ENCODE assay signal across 8 mouse cellular contexts in the genomic region with DNA sequence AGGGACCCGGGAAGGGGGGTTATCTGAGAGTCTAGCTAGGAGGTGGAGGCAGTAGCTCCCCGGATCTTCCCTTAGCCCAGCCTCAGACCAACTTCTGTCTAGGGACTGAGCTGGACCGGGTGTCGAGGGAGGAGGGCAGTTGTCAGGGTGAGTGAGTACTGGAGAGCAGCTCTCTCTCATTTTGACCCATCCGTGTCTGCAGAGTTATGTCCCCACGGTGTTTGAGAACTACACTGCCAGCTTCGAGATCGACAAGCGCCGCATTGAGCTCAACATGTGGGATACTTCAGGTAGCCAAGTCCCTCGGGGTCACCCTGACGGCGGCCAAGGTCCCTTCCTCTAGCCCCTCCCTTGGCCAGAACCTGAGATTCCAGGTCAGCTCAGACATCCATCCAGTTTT. TPM values are rescaled to one million over a fixed set of nuclear protein-coding genes. Genes with fewer than 3 reads are reported as not detected.
DNase-seq lines count a peak whose midpoint lies in the region; ATAC-seq lines count a peak whose summit lies in the region.

No protein-coding gene starts in this region.

- peak overlapping the region; percentile 93 for H3K4me2 ChIP-seq in heart, embryonic 16.5 days (ENCODE audit: low read depth, low read length)

- no peaks in the 10 kb centered on the region for H3K9me3 ChIP-seq in heart, embryonic 16.5 days (replicated peaks; ENCODE audit: control insufficient read depth, low read length)

- DNase-seq in heart, adult 11 months: peak; percentile 94
- no peak for DNase-seq in heart, postnatal 4 days
- DNase-seq in B cell, adult 2 months: peak; percentile 13 to 15
- DNase-seq in layer of hippocampus, adult 9-10 months (ENCODE audit: low spot score): no peak
- DNase-seq in right cerebral cortex, adult 18-20 months: no peak
- no peak for DNase-seq in gastrocnemius, postnatal 25 days

- no peak for ATAC-seq in heart, embryonic 16.5 days (replicated peaks; ENCODE audit: extremely low read depth, insufficient read depth, low FRiP score)

- H3K36me3 ChIP-seq in heart, embryonic 16.5 days (ENCODE audit: control insufficient read depth, insufficient read depth): no peaks in the 10 kb centered on the region
- H3K36me3 ChIP-seq in macrophage (ENCODE audit: inconsistent target): no peaks in the 10 kb centered on the region

- 4% methylated on average over 13 of the region's 13 CpGs for WGBS in heart, embryonic 16.5 days
- WGBS in macrophage (ENCODE audit: missing documents): 26% methylated on average over 10 of the region's 13 CpGs

- H3K4me1 ChIP-seq in heart, embryonic 16.5 days (ENCODE audit: control insufficient read depth, insufficient read depth, low read length): peaks cover 27% of the 10 kb centered on the region

- H3K27ac ChIP-seq in heart, embryonic 16.5 days (ENCODE audit: low read length): no peak overlapping the region
- no peak overlapping the region for H3K27ac ChIP-seq in macrophage

- peak overlapping the region; percentile 81 for H3K9ac ChIP-seq in heart, embryonic 16.5 days (ENCODE audit: low read length)

- H3K4me3 ChIP-seq in heart, embryonic 16.5 days (ENCODE audit: low read length): peak overlapping the region; percentile 82
- peak overlapping the region; percentile 33 for H3K4me3 ChIP-seq in macrophage (ENCODE audit: inconsistent target)

- no peaks in the 10 kb centered on the region for H3K27me3 ChIP-seq in heart, embryonic 16.5 days (ENCODE audit: control insufficient read depth, insufficient read depth, low read length)

- H3K79me2 ChIP-seq in macrophage (ENCODE audit: inconsistent target): peaks cover 18% of the 10 kb centered on the region

RNA-seq across cellular contexts. Expression of gene Vat1, which starts 2.7 kb away (rescaled TPM):
- 10 to 100 TPM; 59.5 to 60.4 TPM for total RNA-seq in heart, postnatal 4 days (2021)
- polyA plus RNA-seq in heart, embryonic 16.5 days (2015; fragmentation: Nextera tagmentation; extraction: Ambion mirVana): 33.0 and 37.9 TPM in 2 replicates
- 100 to 1,000 TPM in 6 of 26 experiments, 10 to 100 TPM in 20; 28.4 to 186 (median 71.3) TPM for total RNA-seq in macrophage (2018; cell fraction: chromatin; rRNA removed)
- 100 to 1,000 TPM; 382 to 967 (median 672) TPM for total RNA-seq in macrophage (2018; cell fraction: cytosol; rRNA removed)
- total RNA-seq in macrophage (2018; cell fraction: nucleus; rRNA removed): 100 to 1,000 TPM; 208 to 646 (median 320) TPM
- polyA plus RNA-seq in macrophage (2018): 611 to 709 TPM (median 617 TPM) in 3 replicates
- 10 to 100 TPM; 13.1 to 19.3 TPM for total RNA-seq in gastrocnemius, postnatal 25 days (2021)

RNA-seq across cellular contexts. Expression of gene Rnd2, which starts 3.9 kb away (rescaled TPM):
- total RNA-seq in heart, postnatal 4 days (2021): 10 to 100 TPM; 11.5 to 11.7 TPM
- polyA plus RNA-seq in heart, embryonic 16.5 days (2015; fragmentation: Nextera tagmentation; extraction: Ambion mirVana): 7.9 and 8.2 TPM in 2 replicates
- total RNA-seq in macrophage (2018; cell fraction: chromatin; rRNA removed): 10 to 100 TPM in 1 of 26 experiments, 1 to 10 TPM in 25; 1.7 to 15.0 (median 3.8) TPM
- total RNA-seq in macrophage (2018; cell fraction: cytosol; rRNA removed): 1 to 10 TPM; 4.1 to 9.4 (median 6.7) TPM
- 10 to 100 TPM in 6 of 26 experiments, 1 to 10 TPM in 20; 2.7 to 21.5 (median 6.3) TPM for total RNA-seq in macrophage (2018; cell fraction: nucleus; rRNA removed)
- 4.7 to 7.4 TPM (median 6.7 TPM) in 3 replicates for polyA plus RNA-seq in macrophage (2018)
- total RNA-seq in gastrocnemius, postnatal 25 days (2021): 1 to 10 TPM; 2.9 to 3.6 TPM

RNA-seq across cellular contexts. Expression of gene Ifi35, which starts 20.5 kb away (rescaled TPM):
- total RNA-seq in heart, postnatal 4 days (2021): 10 to 100 TPM; 12.0 to 13.1 TPM
- polyA plus RNA-seq in heart, embryonic 16.5 days (2015; fragmentation: Nextera tagmentation; extraction: Ambion mirVana): 25.1 and 31.9 TPM in 2 replicates
- total RNA-seq in macrophage (2018; cell fraction: chromatin; rRNA removed): 100 to 1,000 TPM in 16 of 26 experiments, 10 to 100 TPM in 10; 75.8 to 646 (median 235) TPM
- 100 to 1,000 TPM in 13 of 26 experiments, 10 to 100 TPM in 13; 40.6 to 193 (median 106) TPM for total RNA-seq in macrophage (2018; cell fraction: cytosol; rRNA removed)
- 100 to 1,000 TPM in 17 of 26 experiments, 10 to 100 TPM in 9; 75.8 to 497 (median 162) TPM for total RNA-seq in macrophage (2018; cell fraction: nucleus; rRNA removed)
- polyA plus RNA-seq in macrophage (2018): 24.9 to 84.0 TPM (median 72.4 TPM) in 3 replicates
- 10 to 100 TPM in 1 of 2 experiments, 1 to 10 TPM in 1; 8.5 to 10.8 TPM for total RNA-seq in gastrocnemius, postnatal 25 days (2021)

RNA-seq across cellular contexts. Expression of gene Rpl27, which starts 26.6 kb away (rescaled TPM):
- total RNA-seq in heart, postnatal 4 days (2021): 10 to 100 TPM; 69.0 to 72.5 TPM
- 166 and 174 TPM in 2 replicates for polyA plus RNA-seq in heart, embryonic 16.5 days (2015; fragmentation: Nextera tagmentation; extraction: Ambion mirVana)
- 100 to 1,000 TPM in 1 of 26 experiments, 10 to 100 TPM in 25; 21.3 to 127 (median 50.7) TPM for total RNA-seq in macrophage (2018; cell fraction: chromatin; rRNA removed)
- 100 to 1,000 TPM; 140 to 387 (median 255) TPM for total RNA-seq in macrophage (2018; cell fraction: cytosol; rRNA removed)
- 10 to 100 TPM; 22.2 to 87.3 (median 49.7) TPM for total RNA-seq in macrophage (2018; cell fraction: nucleus; rRNA removed)
- 158 to 680 TPM (median 569 TPM) in 3 replicates for polyA plus RNA-seq in macrophage (2018)
- 10 to 100 TPM; 40.6 to 42.5 TPM for total RNA-seq in gastrocnemius, postnatal 25 days (2021)

RNA-seq across cellular contexts. Expression of gene Ptges3l, which starts 43.6 kb away (rescaled TPM):
- 10 to 100 TPM; 50.6 to 52.8 TPM for total RNA-seq in heart, postnatal 4 days (2021)
- polyA plus RNA-seq in heart, embryonic 16.5 days (2015; fragmentation: Nextera tagmentation; extraction: Ambion mirVana): 78.9 and 83.6 TPM in 2 replicates
- total RNA-seq in macrophage (2018; cell fraction: chromatin; rRNA removed): 10 to 100 TPM in 2 of 26 experiments, 1 to 10 TPM in 19, not detected in 5; 1.4 to 10.2 (median 5.4) TPM
- 1 to 10 TPM in 20 of 26 experiments, under 1 TPM in 6; 0.75 to 5.0 (median 1.8) TPM for total RNA-seq in macrophage (2018; cell fraction: cytosol; rRNA removed)
- 10 to 100 TPM in 1 of 26 experiments, 1 to 10 TPM in 16, under 1 TPM in 3, not detected in 6; 0.60 to 17.5 (median 2.3) TPM for total RNA-seq in macrophage (2018; cell fraction: nucleus; rRNA removed)
- polyA plus RNA-seq in macrophage (2018): 1.6 to 5.3 TPM in 2 of 3 replicates, not detected in the other
- total RNA-seq in gastrocnemius, postnatal 25 days (2021): 100 to 1,000 TPM; 106 to 110 TPM

Comparison
In these comparisons a context has a peak if more than half of its experiments do, and no peak if none do; other contexts are left out.
1. DNase-seq: peak in heart, adult 11 months (single experiment) and B cell, adult 2 months (2 of 2); none in heart, postnatal 4 days (single experiment), layer of hippocampus, adult 9-10 months (single experiment), right cerebral cortex, adult 18-20 months (single experiment) and gastrocnemius, postnatal 25 days (single experiment).